Mouse (Mus musculus) embryo, embryonic 10 days (tissue): ENCODE data around the gene Pigk.
A peak's percentile ranks its signal among the peaks of the same experiment; 100 is the strongest.

ENCODE experiments used
- DNase-seq: peaks from one replicate; pipeline ENCODE4 v3.0.0-alpha.2; 2015; ENCODE audit warnings: low spot score

The Pigk gene

GRCm38 (mm10) chr3:152981988-152982387 is 268.1 kb downstream of the Pigk start, which contains the start of gene St6galnac5:
TSS of gene St6galnac5 (minus strand) at chr3:152982246.
- peak; percentile 70 for DNase-seq

- DNase-seq: no peak
Observed at GRCm38 (mm10) chr3:152990787-152991186, 276.9 kb downstream of the Pigk start.

- DNase-seq: no peak
Observed at GRCm38 (mm10) chr3:152993608-152994007, 279.7 kb downstream of the Pigk start.

GRCm38 (mm10) chr3:152998106-152998505 is 284.2 kb downstream of the Pigk start:
- DNase-seq: peak; percentile 82

- DNase-seq: peak; percentile 41
Observed at GRCm38 (mm10) chr3:152998901-152999300, 285.0 kb downstream of the Pigk start.

- no peak for DNase-seq
Observed at GRCm38 (mm10) chr3:153006893-153007292, 293.0 kb downstream of the Pigk start.

- no peak for DNase-seq
Observed at GRCm38 (mm10) chr3:153016355-153016754, 302.5 kb downstream of the Pigk start.

- no peak for DNase-seq
Observed at GRCm38 (mm10) chr3:153018051-153018450, 304.2 kb downstream of the Pigk start.

GRCm38 (mm10) chr3:153024016-153024415 is 310.1 kb downstream of the Pigk start:
- no peak for DNase-seq
